Mouse (Mus musculus): Measurements from ENCODE around the gene Ltb4r1. TPM values are rescaled to one million over a fixed set of nuclear protein-coding genes. Genes with fewer than 3 reads are reported as not detected.

Ltb4r1 gene
- polyA plus RNA-seq, 1 experiment from 2014 or later, result not detected

DNA sequence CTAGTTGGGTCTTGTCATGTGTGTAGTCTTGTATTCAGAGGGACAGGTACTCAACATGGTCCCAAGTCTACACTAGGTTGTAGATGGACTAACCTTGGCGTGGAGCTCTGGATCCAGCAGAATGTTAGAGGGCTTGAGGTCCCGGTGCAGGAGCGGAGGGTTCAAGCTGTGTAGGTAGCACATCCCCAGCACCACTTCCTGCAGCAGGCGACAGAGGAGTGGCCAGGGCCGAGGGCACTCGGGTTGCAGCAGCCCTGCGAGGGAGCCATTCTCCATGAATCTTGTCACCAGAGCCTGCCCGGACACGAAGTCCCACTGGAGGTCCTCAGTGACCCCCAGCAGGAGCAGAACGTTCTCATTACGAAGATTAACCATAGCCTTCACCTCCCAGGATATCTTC is 22.0 kb downstream of the Ltb4r1 start:
- Histone ChIP-seq H3K27me3 (ENCODE audit: control insufficient read depth, insufficient read depth, low read length) (peaks cover 59% of the 10 kb centered on the region), H3K4me3 (ENCODE audit: low read depth, low read length) (no peak overlapping the region; the same call in 1 of the 2 replicates), H3K27ac (ENCODE audit: low read depth, low read length) (no peak overlapping the region), H3K36me3 (ENCODE audit: control insufficient read depth, insufficient read depth, low read length) (no peaks in the 10 kb centered on the region), H3K4me2 (peak overlapping the region; percentile 41; the same call in 1 of the 2 replicates), H3K9me3 (ENCODE audit: control insufficient read depth, low read length) (no peaks in the 10 kb centered on the region), H3K9ac (ENCODE audit: low read length) (no peak overlapping the region), H3K4me1 (ENCODE audit: control insufficient read depth, insufficient read depth, low read length) (peaks cover 4% of the 10 kb centered on the region)
- WGBS, result 32% methylated on average over 11 of the region's 11 CpGs
- ATAC-seq (ENCODE audit: low FRiP score) (no peak), DNase-seq (ENCODE audit: low spot score, missing footprints) (peak; percentile 81)

DNA sequence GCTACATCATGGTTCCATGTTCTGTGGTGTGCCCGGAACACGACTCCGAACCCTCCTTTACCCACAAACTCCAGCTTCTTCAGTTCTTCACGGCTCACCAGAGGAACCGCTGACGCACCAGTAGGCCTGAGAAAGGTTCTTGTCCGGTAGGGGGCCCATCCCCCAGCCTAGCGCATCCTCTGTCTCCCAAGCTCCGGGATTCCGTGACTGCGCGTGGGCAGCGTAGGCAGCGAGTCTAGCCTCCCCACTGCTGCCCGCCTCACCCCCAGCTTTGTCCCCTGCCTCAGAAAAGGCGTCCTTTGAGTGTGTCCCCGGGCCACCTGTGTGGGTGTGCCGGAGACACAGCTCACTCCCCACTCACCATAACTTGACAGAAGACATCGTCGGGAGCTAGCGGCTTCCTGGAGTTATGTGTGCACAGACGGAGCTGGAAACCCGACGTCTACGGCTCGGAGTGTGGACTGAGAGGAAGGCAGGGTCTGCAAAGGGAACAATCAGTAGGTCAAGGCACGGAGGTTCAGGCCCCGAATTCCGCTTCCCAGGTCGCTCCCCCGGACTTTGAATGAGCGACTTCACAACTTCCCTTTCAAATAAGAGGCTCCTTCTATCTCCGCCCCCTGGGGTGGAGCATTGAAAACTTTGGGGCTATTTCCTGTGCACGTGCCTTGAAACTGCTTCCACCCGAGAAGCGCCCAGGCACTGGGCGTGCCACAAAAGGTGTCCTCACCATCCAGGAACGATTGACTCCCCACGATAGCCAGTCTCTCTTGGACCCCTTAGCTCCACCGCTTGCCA is 22.7 kb downstream of the Ltb4r1 start, which contains the start of gene Ripk3:
Gene Ripk3, minus strand, starts transcription at position 610 of the 795 bp plus-strand sequence.
- ATAC-seq (ENCODE audit: low FRiP score), result no peak
- no peak within 1 kb of the TSS for H3K27ac ChIP-seq (ENCODE audit: low read depth, low read length)
- peaks cover 52% of the 10 kb centered on the region for H3K27me3 ChIP-seq (ENCODE audit: control insufficient read depth, insufficient read depth, low read length)
- no peaks in the 10 kb centered on the region for H3K36me3 ChIP-seq (ENCODE audit: control insufficient read depth, insufficient read depth, low read length)
- H3K9me3 ChIP-seq (ENCODE audit: control insufficient read depth, low read length), result no peaks in the 10 kb centered on the region
- peak within 1 kb of the TSS; percentile 21 for H3K4me3 ChIP-seq (ENCODE audit: low read depth, low read length)
- no peak within 1 kb of the TSS; the same call in 1 of the 2 replicates for H3K9ac ChIP-seq (ENCODE audit: low read length)
- peaks cover 4% of the 10 kb centered on the region for H3K4me1 ChIP-seq (ENCODE audit: control insufficient read depth, insufficient read depth, low read length)
- peak within 1 kb of the TSS; percentile 41 for H3K4me2 ChIP-seq
- WGBS, result 6% methylated on average over 40 of the region's 40 CpGs
- DNase-seq (ENCODE audit: low spot score, missing footprints), result peak; percentile 89

DNA sequence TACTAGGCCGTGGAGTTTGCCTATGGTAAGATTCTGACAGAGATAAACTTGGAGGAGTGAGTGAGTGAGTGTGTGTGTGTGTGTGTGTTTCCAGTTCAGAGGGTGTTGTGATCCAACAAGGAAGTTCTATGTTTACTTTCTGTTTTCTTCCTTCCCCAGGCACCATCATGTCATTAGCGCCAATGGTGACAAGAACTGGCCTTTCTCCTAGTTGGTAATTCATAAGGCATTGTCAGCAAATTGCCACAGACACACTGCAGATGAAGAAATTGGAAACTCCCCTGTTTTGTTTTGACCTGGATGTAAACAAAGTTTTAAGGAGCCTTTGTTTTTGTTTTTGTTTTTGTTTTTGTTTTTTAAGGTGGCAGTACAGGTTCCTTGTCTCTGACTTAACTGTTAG is 27.7 kb downstream of the Ltb4r1 start:
- H3K36me3 ChIP-seq (ENCODE audit: control insufficient read depth, insufficient read depth, low read length), result no peaks in the 10 kb centered on the region
- no peak overlapping the region for H3K9ac ChIP-seq (ENCODE audit: low read length)
- no peaks in the 10 kb centered on the region for H3K9me3 ChIP-seq (ENCODE audit: control insufficient read depth, low read length)
- no peak overlapping the region for H3K27ac ChIP-seq (ENCODE audit: low read depth, low read length)
- peaks cover 12% of the 10 kb centered on the region; the same call in 1 of the 2 replicates for H3K27me3 ChIP-seq (ENCODE audit: control insufficient read depth, insufficient read depth, low read length)
- peaks cover 1% of the 10 kb centered on the region for H3K4me1 ChIP-seq (ENCODE audit: control insufficient read depth, insufficient read depth, low read length)
- ATAC-seq (ENCODE audit: low FRiP score), result no peak
- no peak overlapping the region for H3K4me2 ChIP-seq
- H3K4me3 ChIP-seq (ENCODE audit: low read depth, low read length), result no peak overlapping the region
- 78% methylated on average over 2 of the region's 2 CpGs for WGBS
- peak; percentile 35 for DNase-seq (ENCODE audit: low spot score, missing footprints)

DNA sequence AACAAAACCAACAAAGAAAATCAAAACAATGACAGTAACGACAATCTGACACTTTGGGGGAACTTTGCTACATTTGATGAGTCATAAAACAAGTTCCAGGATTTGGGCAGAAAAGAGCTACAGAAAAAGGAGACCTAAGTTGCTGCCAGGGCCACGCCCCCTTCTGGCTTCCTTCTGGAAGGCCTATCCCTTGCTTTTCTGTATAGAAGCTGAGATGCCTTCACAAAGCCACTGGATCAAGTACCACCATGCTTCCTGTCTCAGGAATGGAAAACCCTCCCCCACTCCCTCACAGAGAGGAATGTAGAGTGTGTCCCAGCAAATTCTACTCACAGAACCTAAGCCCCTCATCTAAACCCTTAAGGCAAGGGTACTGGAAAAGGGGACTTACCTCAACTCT is 28.2 kb downstream of the Ltb4r1 start:
- DNase-seq (ENCODE audit: low spot score, missing footprints), result peak; percentile 54
- Histone ChIP-seq H3K4me2 (no peak overlapping the region), H3K27ac (ENCODE audit: low read depth, low read length) (no peak overlapping the region), H3K4me3 (ENCODE audit: low read depth, low read length) (no peak overlapping the region), H3K36me3 (ENCODE audit: control insufficient read depth, insufficient read depth, low read length) (no peaks in the 10 kb centered on the region), H3K9ac (ENCODE audit: low read length) (no peak overlapping the region), H3K4me1 (ENCODE audit: control insufficient read depth, insufficient read depth, low read length) (no peaks in the 10 kb centered on the region), H3K9me3 (ENCODE audit: control insufficient read depth, low read length) (no peaks in the 10 kb centered on the region), H3K27me3 (ENCODE audit: control insufficient read depth, insufficient read depth, low read length) (peaks cover 7% of the 10 kb centered on the region; the same call in 1 of the 2 replicates)
- no peak for ATAC-seq (ENCODE audit: low FRiP score)
- WGBS, result 78% methylated on average over 2 of the region's 2 CpGs

DNA sequence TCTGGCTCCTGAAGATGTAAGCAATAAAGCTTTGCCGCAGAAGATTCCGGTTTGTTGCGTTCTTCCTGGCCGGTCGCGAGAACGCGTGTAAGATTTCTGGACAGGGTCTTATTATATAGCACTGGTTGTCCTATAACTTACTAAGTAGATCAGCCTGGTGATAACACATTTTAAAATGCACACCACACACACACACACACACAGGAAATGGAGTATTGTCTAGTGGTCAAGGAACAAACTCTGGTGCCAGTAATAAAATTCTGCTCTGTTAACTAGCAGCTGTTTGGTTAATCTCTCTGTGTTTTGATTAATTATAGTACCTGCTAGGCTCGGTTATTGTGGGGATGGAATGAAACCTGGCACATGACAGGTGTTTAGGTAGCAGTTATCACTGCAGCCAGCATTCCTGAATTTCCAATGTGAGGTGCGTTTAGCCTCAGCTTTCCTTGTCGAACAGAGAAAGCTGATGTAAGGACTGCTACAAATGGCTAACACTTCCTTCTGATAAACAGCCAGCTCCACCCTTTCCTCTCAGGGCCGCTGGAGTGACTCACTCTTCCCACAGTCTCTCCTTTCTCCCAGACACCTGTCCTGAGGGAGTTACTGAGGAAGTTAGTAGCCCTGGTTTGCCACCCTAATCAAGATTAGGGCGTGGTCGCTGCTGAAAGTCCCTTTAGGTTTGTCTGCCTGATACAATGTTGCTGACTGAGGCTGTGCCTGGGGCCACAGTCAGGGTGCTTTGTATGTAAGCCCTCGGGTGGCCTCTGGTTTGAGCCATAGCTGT is 29.8 kb downstream of the Ltb4r1 start:
- Histone ChIP-seq H3K27me3 (ENCODE audit: control insufficient read depth, insufficient read depth, low read length) (no peaks in the 10 kb centered on the region), H3K27ac (ENCODE audit: low read depth, low read length) (no peak overlapping the region), H3K4me1 (ENCODE audit: control insufficient read depth, insufficient read depth, low read length) (no peaks in the 10 kb centered on the region), H3K4me2 (no peak overlapping the region), H3K9me3 (ENCODE audit: control insufficient read depth, low read length) (no peaks in the 10 kb centered on the region), H3K36me3 (ENCODE audit: control insufficient read depth, insufficient read depth, low read length) (no peaks in the 10 kb centered on the region), H3K4me3 (ENCODE audit: low read depth, low read length) (no peak overlapping the region), H3K9ac (ENCODE audit: low read length) (no peak overlapping the region)
- peak; percentile 59 for DNase-seq (ENCODE audit: low spot score, missing footprints)
- ATAC-seq (ENCODE audit: low FRiP score), result no peak
- 88% methylated on average over 15 of the region's 15 CpGs for WGBS

DNA sequence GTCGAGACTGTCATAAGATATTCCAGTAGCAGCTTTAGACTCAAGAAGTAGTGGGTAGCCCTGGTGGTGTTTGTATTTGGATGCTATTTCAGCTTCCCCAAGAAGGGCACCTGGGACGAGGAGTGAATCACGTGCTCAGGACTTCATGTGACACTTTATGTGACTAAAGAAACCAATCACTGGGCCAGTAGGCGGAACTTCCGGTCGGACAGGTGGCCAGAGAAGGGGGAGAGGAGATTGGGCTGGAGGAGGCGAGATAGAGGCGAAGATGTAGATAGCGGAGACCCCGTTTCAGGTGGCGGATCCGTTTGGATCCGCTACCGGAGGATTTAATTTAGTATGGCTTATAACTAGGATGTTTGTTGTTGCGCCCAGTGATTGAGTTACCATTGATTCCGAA is 49.1 kb downstream of the Ltb4r1 start:
- no peak overlapping the region for H3K27ac ChIP-seq (ENCODE audit: low read depth, low read length)
- peak; percentile 78 for ATAC-seq (ENCODE audit: low FRiP score)

DNA sequence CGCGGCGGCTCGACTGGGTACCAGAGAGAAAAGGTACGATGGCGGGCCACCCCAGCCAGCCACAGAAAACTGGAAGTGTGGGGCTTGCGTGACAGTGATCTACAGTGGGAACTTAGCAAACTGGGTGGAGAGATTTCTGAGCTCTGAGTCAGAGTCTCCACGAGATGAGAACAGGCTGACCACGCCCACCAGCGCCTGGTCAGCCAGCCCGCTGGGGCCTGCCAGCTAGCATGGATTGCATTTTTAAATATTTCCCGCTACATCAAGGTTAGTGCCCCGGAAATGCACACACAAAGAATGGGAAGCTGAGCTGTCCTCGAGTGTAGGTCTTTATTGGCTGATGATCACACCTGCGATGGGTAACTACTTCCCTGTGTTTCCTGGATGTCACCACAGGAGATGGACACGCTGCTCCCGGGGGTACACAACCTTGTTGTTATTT is 49.6 kb downstream of the Ltb4r1 start:
- Histone ChIP-seq H3K4me2 (peak overlapping the region; percentile 52), H3K27ac (ENCODE audit: low read depth, low read length) (no peak overlapping the region), H3K27me3 (ENCODE audit: control insufficient read depth, insufficient read depth, low read length) (no peaks in the 10 kb centered on the region), H3K4me1 (ENCODE audit: control insufficient read depth, insufficient read depth, low read length) (no peaks in the 10 kb centered on the region), H3K36me3 (ENCODE audit: control insufficient read depth, insufficient read depth, low read length) (no peaks in the 10 kb centered on the region), H3K4me3 (ENCODE audit: low read depth, low read length) (peak overlapping the region; percentile 36), H3K9ac (ENCODE audit: low read length) (peak overlapping the region; percentile 44), H3K9me3 (ENCODE audit: control insufficient read depth, low read length) (no peaks in the 10 kb centered on the region)
- DNase-seq (ENCODE audit: low spot score, missing footprints) (peak; percentile 90), ATAC-seq (ENCODE audit: low FRiP score) (peak; percentile 75)
- 21% methylated on average over 17 of the region's 17 CpGs for WGBS

More for the DNA sequence above, 49.1 kb downstream of the Ltb4r1 start:
- peak overlapping the region; percentile 52 for H3K4me2 ChIP-seq
- peak overlapping the region; percentile 44 for H3K9ac ChIP-seq (ENCODE audit: low read length)
- H3K9me3 ChIP-seq (ENCODE audit: control insufficient read depth, low read length), result no peaks in the 10 kb centered on the region
- no peaks in the 10 kb centered on the region for H3K36me3 ChIP-seq (ENCODE audit: control insufficient read depth, insufficient read depth, low read length)
- no peaks in the 10 kb centered on the region for H3K27me3 ChIP-seq (ENCODE audit: control insufficient read depth, insufficient read depth, low read length)
- peak overlapping the region; percentile 36 for H3K4me3 ChIP-seq (ENCODE audit: low read depth, low read length)
- no peaks in the 10 kb centered on the region for H3K4me1 ChIP-seq (ENCODE audit: control insufficient read depth, insufficient read depth, low read length)
- peak; percentile 92 for DNase-seq (ENCODE audit: low spot score, missing footprints)
- 17% methylated on average over 16 of the region's 16 CpGs for WGBS
